In the genomic region with DNA sequence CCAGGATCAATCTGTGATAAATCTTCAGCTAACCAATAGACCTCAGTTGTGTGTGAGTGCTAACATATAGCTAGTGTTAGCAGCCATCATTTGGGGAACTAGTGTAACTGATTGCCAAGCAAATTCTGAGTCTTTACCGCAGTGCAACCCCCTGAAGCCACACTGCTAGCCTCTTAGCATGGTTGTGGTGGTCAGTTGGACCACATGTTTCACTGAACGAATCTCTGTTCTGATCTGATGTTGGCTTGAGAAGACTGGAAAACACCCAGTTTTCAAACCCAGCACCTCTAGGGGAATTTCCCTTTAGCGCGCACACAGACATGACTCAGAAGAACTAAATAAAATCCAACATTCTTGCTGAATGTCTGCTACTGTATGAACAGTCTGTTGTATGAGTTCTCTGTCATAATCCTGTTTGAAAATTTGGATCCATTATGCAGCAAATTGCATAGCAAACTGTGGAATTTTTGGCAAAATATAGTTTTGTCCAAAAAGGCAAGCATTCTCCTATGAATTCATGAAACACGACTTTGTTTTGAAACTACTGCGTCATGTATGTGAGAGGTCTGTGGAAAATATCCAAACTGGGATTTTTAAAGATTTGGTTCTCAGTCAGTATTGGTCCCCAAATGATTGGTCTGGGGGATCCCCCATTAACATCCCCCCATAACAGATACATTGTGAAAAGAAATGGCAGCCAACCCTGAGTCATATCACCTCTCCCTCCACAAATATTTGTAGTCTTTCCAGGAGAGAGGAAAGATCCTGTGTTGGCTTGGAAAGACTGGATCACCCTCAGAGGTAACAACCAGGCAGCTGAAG, we compare ENCODE assay signal across 19 mouse cellular contexts. TPM values are rescaled to one million over a fixed set of nuclear protein-coding genes. Genes with fewer than 3 reads are reported as not detected.
"Had no signal": no experiment of that assay in that cellular context is flagged by ENCODE, and none has a peak within 500 bp of the region (broad histone marks: within the 10 kb centered on the region; RNA-seq: fewer than 3 reads in every experiment).

No protein-coding gene starts in this region.

- DNase-seq: lung, adult 18-20 months; lung, embryonic 14.5 days; lung, postnatal 10 days; lung, postnatal 4 days; midbrain, embryonic 14.5 days; right cerebral cortex, postnatal 25 days; right cerebral cortex, postnatal 4 days; spleen, adult 18-20 months; thymus, postnatal 14 days; thymus, postnatal 36 days had no signal

- H3K4me2 ChIP-seq: lung, embryonic 14.5 days; midbrain, embryonic 12.5 days; neural tube, embryonic 12.5 days; stomach, embryonic 15.5 days had no signal

- H3K9ac ChIP-seq: liver, embryonic 14.5 days; lung, embryonic 14.5 days; midbrain, embryonic 12.5 days; neural tube, embryonic 12.5 days; stomach, embryonic 15.5 days had no signal

- H3K36me3 ChIP-seq: midbrain, embryonic 12.5 days; neural tube, embryonic 12.5 days; stomach, embryonic 15.5 days had no signal

- H3K27me3 ChIP-seq: megakaryocyte, embryonic 14.5 days; midbrain, embryonic 12.5 days; neural tube, embryonic 12.5 days; stomach, embryonic 15.5 days had no signal

- H3K27ac ChIP-seq: liver, embryonic 14.5 days; midbrain, embryonic 12.5 days; neural tube, embryonic 12.5 days; stomach, embryonic 15.5 days; stomach, postnatal 0 days had no signal

- ATAC-seq: midbrain, embryonic 16.5 days had no signal

- H3K9me3 ChIP-seq: midbrain, embryonic 12.5 days; neural tube, embryonic 12.5 days; stomach, embryonic 15.5 days had no signal

- H3K4me3 ChIP-seq: megakaryocyte, embryonic 14.5 days; midbrain, embryonic 12.5 days; neural tube, embryonic 12.5 days; stomach, embryonic 15.5 days had no signal

- H3K4me1 ChIP-seq: megakaryocyte, embryonic 14.5 days; midbrain, embryonic 12.5 days; neural tube, embryonic 12.5 days; stomach, embryonic 15.5 days had no signal

RNA-seq across cellular contexts. Expression of gene Grb14, which starts 27.6 kb away (rescaled TPM):
- total RNA-seq: monocyte, adult 5-6 weeks; neutrophil, adult 5-6 weeks had no signal
